Mouse (Mus musculus) ES-E14 (cell line): ENCODE measurements around the gene Gria4.

Source experiments
- CHD2 ChIP-seq: IDR thresholded peaks from 2 replicates; pipeline ENCODE4 v1.6.1; 2014; ENCODE audit warnings: mild to moderate bottlenecking, low read depth, low read length, inconsistent platforms
- HCFC1 ChIP-seq: IDR thresholded peaks from 2 replicates; pipeline ENCODE4 v1.6.1; 2012; ENCODE audit warnings: low read length, inconsistent platforms, borderline replicate concordance; ENCODE audit not compliant: insufficient read depth

- TF ChIP-seq HCFC1, result no peak
- TF ChIP-seq CHD2, result no peak
These were observed 190.7 kb downstream of the Gria4 start for GRCm38 (mm10) chr9:4605354-4605753.
